Mouse (Mus musculus): ENCODE data around the gene Smim13. TPM values are rescaled to one million over a fixed set of nuclear protein-coding genes. Genes with fewer than 3 reads are reported as not detected.

Gene Smim13
- polyA plus RNA-seq, 1 experiment from 2014 or later: 16.0 TPM

DNA sequence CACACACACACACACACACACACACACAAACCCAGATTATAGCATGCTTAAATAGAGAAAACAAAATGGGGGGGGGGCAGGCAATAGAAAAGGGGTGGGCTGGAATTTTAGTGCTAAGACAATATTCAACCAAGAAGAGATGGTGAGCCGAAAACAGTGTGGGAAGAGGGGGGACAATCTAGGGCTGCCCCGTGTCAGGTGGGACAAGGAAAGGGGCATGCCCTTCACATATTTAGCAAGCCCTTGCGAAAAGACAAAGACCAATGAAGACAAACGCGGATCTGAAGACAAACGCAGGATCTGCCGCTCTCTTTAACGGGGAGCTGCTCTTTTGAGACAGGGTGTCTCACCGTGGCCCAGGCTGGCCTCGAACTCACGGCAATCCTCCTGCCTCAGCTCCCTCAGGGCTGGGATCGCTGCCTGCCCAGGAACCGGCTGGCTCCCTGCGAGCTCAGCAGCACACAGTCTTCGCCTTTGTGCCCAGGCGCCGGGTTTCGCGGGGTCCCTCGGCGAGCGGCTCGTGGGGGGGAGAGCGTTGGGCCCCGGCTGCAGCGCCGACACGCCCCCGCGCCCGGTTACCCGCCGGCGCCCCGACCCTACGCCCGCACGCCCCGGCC, 29.8 kb upstream of the Smim13 start:
- WGBS: 1% methylated on average over 38 of the region's 39 CpGs
- H3K4me3 ChIP-seq: peak overlapping the region; percentile 63
- H3K4me1 ChIP-seq: no peaks in the 10 kb centered on the region
- H3K9me3 ChIP-seq: peaks cover 7% of the 10 kb centered on the region; the same call in 1 of the 2 replicates
- no peaks in the 10 kb centered on the region for H3K36me3 ChIP-seq
- H3K9ac ChIP-seq: peak overlapping the region; percentile 72
- no peak overlapping the region; the same call in 1 of the 2 replicates for H3K27ac ChIP-seq
- no peaks in the 10 kb centered on the region for H3K27me3 ChIP-seq
- ATAC-seq (ENCODE audit: insufficient number of reproducible peaks, insufficient read depth, low FRiP score, low TSS enrichment, low read depth): peak; percentile 60; the same call in 1 of the 2 replicates
- peak overlapping the region; percentile 65 for H3K4me2 ChIP-seq

DNA sequence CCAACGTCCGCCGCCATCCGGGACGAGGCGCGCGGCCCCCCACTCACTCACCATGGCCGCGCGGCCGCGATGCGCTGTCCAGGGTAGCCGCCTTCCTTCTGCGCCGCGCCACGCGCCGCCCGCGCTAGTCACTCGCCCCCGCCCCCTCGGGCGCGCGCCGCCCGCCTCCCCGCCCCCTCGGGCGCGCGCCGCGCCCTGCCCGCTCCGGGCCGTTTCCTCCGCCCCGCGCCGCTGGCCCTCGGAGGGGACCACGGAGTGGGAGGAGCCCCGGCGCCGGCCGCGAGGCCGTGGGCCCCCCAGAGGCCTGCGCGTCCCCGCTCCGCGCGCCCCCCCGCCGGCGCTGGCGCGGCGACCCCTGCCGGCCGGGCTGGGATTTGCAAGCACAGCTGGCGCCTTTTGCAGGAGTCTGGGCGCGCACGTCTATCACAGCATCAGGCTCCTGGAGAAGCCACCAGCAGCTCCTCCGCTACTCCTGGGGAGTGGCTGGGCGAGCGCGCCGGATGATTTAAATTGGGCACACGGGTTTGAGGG, 29.3 kb upstream of the Smim13 start, which contains the start of gene Elovl2:
TSS of gene Elovl2 (minus strand) at position 102 of the 531 bp plus-strand sequence.
- Histone ChIP-seq H3K27me3 (no peaks in the 10 kb centered on the region), H3K9me3 (peaks cover 7% of the 10 kb centered on the region; the same call in 1 of the 2 replicates), H3K36me3 (no peaks in the 10 kb centered on the region), H3K9ac (peak within 1 kb of the TSS; percentile 72), H3K4me3 (peak within 1 kb of the TSS; percentile 63), H3K27ac (no peak within 1 kb of the TSS; the same call in 1 of the 2 replicates), H3K4me1 (no peaks in the 10 kb centered on the region), H3K4me2 (peak within 1 kb of the TSS; percentile 65)
- 1% methylated on average over 49 of the region's 77 CpGs for WGBS
- ATAC-seq (ENCODE audit: insufficient number of reproducible peaks, insufficient read depth, low FRiP score, low TSS enrichment, low read depth): peak; percentile 85

GRCm38 (mm10) chr13:41226513-41226912, 23.1 kb upstream of the Smim13 start:
- no peak overlapping the region for H3K9ac ChIP-seq
- no peak overlapping the region for H3K4me2 ChIP-seq
- no peaks in the 10 kb centered on the region for H3K36me3 ChIP-seq
- no peaks in the 10 kb centered on the region for H3K9me3 ChIP-seq
- ATAC-seq (ENCODE audit: insufficient number of reproducible peaks, insufficient read depth, low FRiP score, low TSS enrichment, low read depth): no peak
- no peak overlapping the region for H3K27ac ChIP-seq
- no peaks in the 10 kb centered on the region for H3K27me3 ChIP-seq
- WGBS: 79% methylated on average over 5 of the region's 5 CpGs
- no peaks in the 10 kb centered on the region for H3K4me1 ChIP-seq
- no peak overlapping the region for H3K4me3 ChIP-seq

GRCm38 (mm10) chr13:41228060-41228459, 21.6 kb upstream of the Smim13 start:
- WGBS: 85% methylated on average over 5 of the region's 5 CpGs
- Histone ChIP-seq H3K4me3 (no peak overlapping the region), H3K27ac (no peak overlapping the region), H3K9me3 (no peaks in the 10 kb centered on the region), H3K27me3 (no peaks in the 10 kb centered on the region), H3K9ac (no peak overlapping the region), H3K4me2 (no peak overlapping the region), H3K4me1 (no peaks in the 10 kb centered on the region), H3K36me3 (no peaks in the 10 kb centered on the region)
- no peak for ATAC-seq (ENCODE audit: insufficient number of reproducible peaks, insufficient read depth, low FRiP score, low TSS enrichment, low read depth)

DNA sequence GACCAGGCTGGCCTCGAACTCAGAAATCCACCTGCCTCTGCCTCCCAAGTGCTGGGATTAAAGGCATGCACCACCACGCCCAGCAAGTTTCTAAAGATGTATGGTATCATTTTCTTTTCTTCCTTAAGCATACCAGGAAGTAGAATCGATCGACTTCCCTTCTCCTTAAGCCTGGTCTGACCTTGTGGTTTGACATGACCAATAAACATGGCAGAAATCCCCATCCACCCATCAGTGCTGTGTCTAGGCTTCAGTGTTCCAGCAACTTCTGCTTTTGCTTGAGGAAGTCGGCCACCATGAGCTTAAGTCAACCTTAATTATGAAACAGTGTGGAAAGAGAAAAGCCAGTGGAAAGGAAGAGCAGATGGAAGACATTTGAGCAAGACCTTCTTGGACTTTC, 19.4 kb upstream of the Smim13 start:
- H3K36me3 ChIP-seq: no peaks in the 10 kb centered on the region
- no peak for ATAC-seq (ENCODE audit: insufficient number of reproducible peaks, insufficient read depth, low FRiP score, low TSS enrichment, low read depth)
- no peaks in the 10 kb centered on the region for H3K9me3 ChIP-seq
- no peaks in the 10 kb centered on the region for H3K27me3 ChIP-seq
- no peaks in the 10 kb centered on the region for H3K4me1 ChIP-seq
- H3K9ac ChIP-seq: no peak overlapping the region
- H3K4me3 ChIP-seq: no peak overlapping the region
- H3K4me2 ChIP-seq: no peak overlapping the region
- 79% methylated on average over 5 of the region's 5 CpGs for WGBS
- no peak overlapping the region for H3K27ac ChIP-seq

DNA sequence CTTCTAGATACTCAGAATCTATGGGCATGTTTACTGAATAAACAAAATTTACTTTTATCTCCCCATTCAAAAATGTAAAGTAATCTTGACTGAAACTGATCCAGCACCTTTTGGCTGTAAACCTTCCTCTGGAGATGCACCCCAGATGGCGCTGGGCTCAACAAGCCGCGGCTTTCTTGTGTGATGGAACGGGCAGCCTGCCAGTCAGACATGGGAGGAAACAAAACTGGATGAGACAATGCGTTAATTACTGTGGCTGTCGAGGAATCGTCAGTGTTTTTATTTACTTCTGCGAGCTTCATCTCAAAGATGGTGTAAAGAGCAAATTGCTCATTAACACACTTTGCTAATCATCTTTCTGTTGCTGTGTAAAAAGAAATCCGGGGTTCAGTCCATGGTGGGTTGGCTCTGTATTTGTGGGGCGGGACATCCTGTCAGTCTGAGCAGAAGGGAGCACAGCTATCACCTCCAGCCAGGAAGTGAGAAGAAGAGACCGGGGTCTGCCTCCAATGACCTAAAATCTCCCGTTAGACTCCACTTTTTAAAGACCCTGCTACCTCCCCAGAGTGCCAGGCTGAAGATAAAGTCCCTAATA, 18.2 kb upstream of the Smim13 start:
- Histone ChIP-seq H3K36me3 (no peaks in the 10 kb centered on the region), H3K9me3 (no peaks in the 10 kb centered on the region), H3K4me3 (no peak overlapping the region), H3K27me3 (no peaks in the 10 kb centered on the region), H3K4me1 (no peaks in the 10 kb centered on the region), H3K27ac (no peak overlapping the region), H3K4me2 (no peak overlapping the region), H3K9ac (no peak overlapping the region)
- ATAC-seq (ENCODE audit: insufficient number of reproducible peaks, insufficient read depth, low FRiP score, low TSS enrichment, low read depth): no peak
- 80% methylated on average over 12 of the region's 12 CpGs for WGBS

DNA sequence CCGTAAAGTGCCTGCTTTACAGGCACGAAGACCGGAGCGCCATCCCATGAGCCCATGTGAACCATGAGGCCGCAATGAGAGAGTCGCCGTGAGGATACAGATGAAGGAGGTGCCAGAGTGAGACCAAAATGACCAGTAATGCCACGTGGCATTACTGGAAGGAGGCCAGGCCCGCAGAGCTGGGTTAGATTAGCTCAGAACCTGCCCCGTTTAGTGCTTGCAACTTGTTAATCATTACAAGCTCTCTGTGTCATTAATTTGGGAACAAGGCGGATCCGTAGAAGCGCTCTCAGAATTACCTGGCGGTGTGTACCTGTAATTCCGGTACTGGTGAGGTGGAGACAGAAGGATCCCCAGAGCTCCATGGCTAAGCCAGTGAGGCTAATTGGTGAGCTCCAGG, 17.4 kb upstream of the Smim13 start:
- H3K27ac ChIP-seq: no peak overlapping the region
- no peaks in the 10 kb centered on the region for H3K27me3 ChIP-seq
- no peaks in the 10 kb centered on the region for H3K36me3 ChIP-seq
- no peak overlapping the region for H3K9ac ChIP-seq
- no peak overlapping the region for H3K4me2 ChIP-seq
- 94% methylated on average over 15 of the region's 15 CpGs for WGBS
- no peak for ATAC-seq (ENCODE audit: insufficient number of reproducible peaks, insufficient read depth, low FRiP score, low TSS enrichment, low read depth)
- H3K4me1 ChIP-seq: no peaks in the 10 kb centered on the region
- H3K4me3 ChIP-seq: no peak overlapping the region
- no peaks in the 10 kb centered on the region for H3K9me3 ChIP-seq

GRCm38 (mm10) chr13:41233241-41233640, 16.4 kb upstream of the Smim13 start:
- no peak for ATAC-seq (ENCODE audit: insufficient number of reproducible peaks, insufficient read depth, low FRiP score, low TSS enrichment, low read depth)
- H3K9me3 ChIP-seq: no peaks in the 10 kb centered on the region
- H3K4me1 ChIP-seq: no peaks in the 10 kb centered on the region
- H3K27me3 ChIP-seq: no peaks in the 10 kb centered on the region
- no peaks in the 10 kb centered on the region for H3K36me3 ChIP-seq
- WGBS: 86% methylated on average over 7 of the region's 7 CpGs
- no peak overlapping the region for H3K4me2 ChIP-seq
- H3K9ac ChIP-seq: no peak overlapping the region
- no peak overlapping the region for H3K4me3 ChIP-seq
- H3K27ac ChIP-seq: no peak overlapping the region

DNA sequence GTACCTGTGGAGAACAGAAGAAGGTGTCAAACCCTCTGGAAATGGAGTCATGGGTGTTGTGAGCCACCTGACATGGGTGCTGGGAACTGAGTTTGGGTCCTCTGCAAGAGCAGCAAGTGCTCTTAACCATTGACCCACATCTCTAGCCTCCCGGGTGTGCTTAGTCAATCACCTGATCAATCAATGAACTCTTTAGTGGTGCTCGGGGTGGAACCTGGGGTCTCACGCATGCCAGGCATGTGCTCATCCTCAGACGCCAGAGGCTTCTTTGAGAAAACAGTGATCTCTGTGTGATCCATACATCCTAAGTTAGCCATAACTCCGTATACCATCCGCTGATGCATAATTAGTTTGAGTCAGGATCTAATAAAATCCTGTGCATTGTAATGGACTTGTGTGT, 14.5 kb upstream of the Smim13 start:
- no peak overlapping the region for H3K27ac ChIP-seq
- no peaks in the 10 kb centered on the region for H3K27me3 ChIP-seq
- 91% methylated on average over 6 of the region's 6 CpGs for WGBS
- H3K9ac ChIP-seq: no peak overlapping the region
- no peak overlapping the region for H3K4me2 ChIP-seq
- no peaks in the 10 kb centered on the region for H3K9me3 ChIP-seq
- no peaks in the 10 kb centered on the region for H3K36me3 ChIP-seq
- H3K4me1 ChIP-seq: no peaks in the 10 kb centered on the region
- H3K4me3 ChIP-seq: no peak overlapping the region
- ATAC-seq (ENCODE audit: insufficient number of reproducible peaks, insufficient read depth, low FRiP score, low TSS enrichment, low read depth): no peak

- no peaks in the 10 kb centered on the region for H3K36me3 ChIP-seq
- H3K4me1 ChIP-seq: no peaks in the 10 kb centered on the region
- H3K9ac ChIP-seq: no peak overlapping the region
- H3K4me2 ChIP-seq: no peak overlapping the region
- no peaks in the 10 kb centered on the region for H3K9me3 ChIP-seq
- no peak overlapping the region for H3K27ac ChIP-seq
- ATAC-seq (ENCODE audit: insufficient number of reproducible peaks, insufficient read depth, low FRiP score, low TSS enrichment, low read depth): no peak
- H3K4me3 ChIP-seq: no peak overlapping the region
- WGBS: 62% methylated on average over 13 of the region's 13 CpGs
- H3K27me3 ChIP-seq: no peaks in the 10 kb centered on the region
Measured at GRCm38 (mm10) chr13:41235845-41236741, 13.6 kb upstream of the Smim13 start.

DNA sequence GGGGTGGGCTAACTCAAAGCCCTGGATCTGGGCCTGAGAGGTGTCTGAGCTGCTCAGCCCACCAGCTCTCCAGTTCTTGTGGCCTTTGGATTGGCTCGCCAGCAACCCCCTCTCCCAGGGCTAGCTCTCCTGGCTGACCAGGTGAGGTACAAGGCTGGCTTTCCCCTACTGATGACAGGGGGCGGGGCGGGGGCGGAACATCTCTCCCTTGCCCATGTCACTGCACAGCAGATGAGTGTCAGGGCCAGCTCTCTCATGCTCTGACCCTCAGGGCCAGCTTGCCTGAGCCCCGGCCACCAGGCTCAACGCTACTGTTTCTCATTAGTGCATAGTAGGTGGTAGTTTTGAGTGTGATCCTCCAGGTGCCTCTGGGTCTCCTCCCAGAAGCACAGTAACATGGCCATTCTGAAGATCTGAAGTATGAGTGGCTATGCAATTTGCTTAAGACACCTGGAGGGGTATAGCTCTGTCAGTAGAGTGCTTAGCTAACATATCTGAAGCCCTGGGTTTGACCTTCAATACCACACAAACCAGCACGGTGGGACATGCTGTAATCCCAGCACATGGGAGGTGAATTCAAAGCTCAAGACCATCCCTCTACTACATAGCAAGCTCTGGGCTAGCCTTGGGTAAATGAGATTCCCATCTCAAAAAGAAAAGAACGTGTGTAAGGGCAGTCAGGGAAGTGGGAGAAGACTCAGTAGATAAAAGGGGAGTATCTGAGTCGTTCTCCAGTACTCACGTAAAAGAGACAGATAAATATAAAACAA, 11.4 kb upstream of the Smim13 start:
- Histone ChIP-seq H3K4me1 (no peaks in the 10 kb centered on the region), H3K9ac (no peak overlapping the region), H3K27ac (no peak overlapping the region), H3K4me2 (no peak overlapping the region), H3K4me3 (no peak overlapping the region), H3K27me3 (no peaks in the 10 kb centered on the region), H3K36me3 (no peaks in the 10 kb centered on the region), H3K9me3 (no peaks in the 10 kb centered on the region; the same call in 1 of the 2 replicates)
- ATAC-seq (ENCODE audit: insufficient number of reproducible peaks, insufficient read depth, low FRiP score, low TSS enrichment, low read depth): no peak
- 69% methylated on average over 10 of the region's 10 CpGs for WGBS
